Mouse (Mus musculus) liver, embryonic 11.5 days (tissue): Measurements from ENCODE around the gene Lgr6. TPM values are rescaled to one million over a fixed set of nuclear protein-coding genes. Genes with fewer than 3 reads are reported as not detected.
A peak's percentile ranks its signal among the peaks of the same experiment; 100 is the strongest.
"Not testable (repeated sequence)": the region's sequence is repeated elsewhere in the genome, so short reads cannot be mapped to it uniquely, and the experiment has no call there.

Experiments used
- ATAC-seq: fragments of 200-750 bp; cut with Nextera tagmentation; replicated peaks from 2 replicates; pipeline ENCODE4 v1.8.0; 2017; ENCODE audit warnings: moderate number of reproducible peaks, mild to moderate bottlenecking, moderate TSS enrichment, moderate library complexity; ENCODE audit not compliant: low FRiP score
- DNase-seq: peaks from one replicate; pipeline ENCODE4 v3.0.0-alpha.2; 2017; ENCODE audit warnings: low spot score
- H3K27ac ChIP-seq: fragments of 300-500 bp; sonication (generic); 2 replicates; pipeline ENCODE4 v1.5.1; 2014; ENCODE audit warnings: mild to moderate bottlenecking, low read depth, low read length, control low read depth
- H3K27me3 ChIP-seq: fragments of 300-500 bp; sonication (generic); replicated peaks from 2 replicates; pipeline ENCODE4 v1.6.1; 2014; ENCODE audit warnings: low read length, mixed read lengths; ENCODE audit not compliant: control insufficient read depth, insufficient read depth
- H3K36me3 ChIP-seq: fragments of 300-500 bp; sonication (generic); 2 replicates; pipeline ENCODE4 v1.6.1; 2014; ENCODE audit warnings: mild to moderate bottlenecking, low read length, moderate library complexity, mixed read lengths; ENCODE audit not compliant: control insufficient read depth, insufficient read depth
- H3K4me1 ChIP-seq: fragments of 300-500 bp; sonication (generic); replicated peaks from 2 replicates; pipeline ENCODE4 v1.6.1; 2014; ENCODE audit warnings: low read length, mixed read lengths; ENCODE audit not compliant: control insufficient read depth, insufficient read depth
- H3K4me2 ChIP-seq: fragments of 300-500 bp; sonication (generic); 2 replicates; pipeline ENCODE4 v1.6.1; 2014; ENCODE audit warnings: mild to moderate bottlenecking, control low read depth, moderate library complexity
- H3K4me3 ChIP-seq: fragments of 300-500 bp; sonication (generic); 2 replicates; pipeline ENCODE4 v1.5.1; 2014; ENCODE audit warnings: low read depth, low read length, control low read depth
- H3K9ac ChIP-seq: fragments of 300-500 bp; sonication (generic); 2 replicates; pipeline ENCODE4 v1.6.1; 2014; ENCODE audit warnings: low read depth, low read length, control low read depth
- H3K9me3 ChIP-seq: fragments of 300-500 bp; sonication (generic); 2 replicates; pipeline ENCODE4 v1.6.1; 2016; ENCODE audit warnings: low read length, inconsistent platforms, mixed read lengths; ENCODE audit not compliant: control insufficient read depth
- WGBS: fragments of 180-500 bp; shearing (Covaris S2); extraction: QIAGEN DNeasy Blood & Tissue Kit; methylation state at CpG from one replicate; pipeline ENCODE4 v1.1.7; 2014; 5-methylcytosine and 5-hydroxymethylcytosine counted together
- polyA plus RNA-seq: library from polyadenylated mRNA; unstranded; fragments of >200 nt; fragmentation: Nextera tagmentation; extraction: Ambion mirVana; gene quantifications from 2 replicates; pipeline ENCODE4 v1.2.1, GENCODE M21; 2014

Gene Lgr6
- polyA plus RNA-seq, 1 experiment from 2014 or later: 0.48 TPM

GRCm38 (mm10) chr1:135124573-135125363, 19.7 kb upstream of the Lgr6 start:
- Histone ChIP-seq H3K4me2 (no peak overlapping the region), H3K36me3 (no peaks in the 10 kb centered on the region), H3K27me3 (peaks cover 7% of the 10 kb centered on the region; the same call in 1 of the 2 replicates), H3K27ac (no peak overlapping the region), H3K4me1 (peaks cover 12% of the 10 kb centered on the region), H3K9ac (no peak overlapping the region), H3K9me3 (no peaks in the 10 kb centered on the region), H3K4me3 (no peak overlapping the region)
- 83% methylated on average over 8 of the region's 8 CpGs for WGBS
- DNase-seq: no peak
- no peak for ATAC-seq

- 0 out of 2 replicates have a peak, but pooled peaks cover 2% of the 10 kb centered on the region for H3K4me1 ChIP-seq
- H3K4me2 ChIP-seq: no peak overlapping the region
- ATAC-seq: peak; percentile 35; the same call in 1 of the 2 replicates
- no peaks in the 10 kb centered on the region for H3K27me3 ChIP-seq
- no peak overlapping the region for H3K4me3 ChIP-seq
- H3K36me3 ChIP-seq: no peaks in the 10 kb centered on the region
- no peak for DNase-seq
- no peak overlapping the region for H3K9ac ChIP-seq
- no peaks in the 10 kb centered on the region for H3K9me3 ChIP-seq
- no peak overlapping the region for H3K27ac ChIP-seq
- 9% methylated on average over 8 of the region's 8 CpGs for WGBS
These were observed 7.6 kb upstream of the Lgr6 start for GRCm38 (mm10) chr1:135112661-135113060.

GRCm38 (mm10) chr1:135111271-135111670, 6.2 kb upstream of the Lgr6 start:
- H3K27ac ChIP-seq, ATAC-seq, H3K9ac ChIP-seq, DNase-seq, H3K4me2 ChIP-seq, H3K4me1 ChIP-seq, H3K4me3 ChIP-seq, H3K36me3 ChIP-seq, H3K9me3 ChIP-seq, H3K27me3 ChIP-seq: not testable (repeated sequence)
- WGBS: 56% methylated on average over 4 of the region's 5 CpGs

GRCm38 (mm10) chr1:135110075-135110474, 5.0 kb upstream of the Lgr6 start:
- H3K27ac ChIP-seq: no peak overlapping the region
- no peak overlapping the region for H3K9ac ChIP-seq
- ATAC-seq (no peak), DNase-seq (no peak)
- H3K4me1 ChIP-seq: peaks cover 3% of the 10 kb centered on the region; the same call in 1 of the 2 replicates
- H3K4me3 ChIP-seq: no peak overlapping the region
- no peaks in the 10 kb centered on the region for H3K9me3 ChIP-seq
- peaks cover 14% of the 10 kb centered on the region for H3K27me3 ChIP-seq
- H3K4me2 ChIP-seq: no peak overlapping the region
- no peaks in the 10 kb centered on the region for H3K36me3 ChIP-seq
- WGBS: 21% methylated on average over 6 of the region's 6 CpGs

- no peak overlapping the region for H3K4me2 ChIP-seq
- WGBS: 46% methylated on average over 6 of the region's 6 CpGs
- no peaks in the 10 kb centered on the region for H3K36me3 ChIP-seq
- H3K27me3 ChIP-seq: peaks cover 28% of the 10 kb centered on the region
- H3K27ac ChIP-seq: no peak overlapping the region
- no peak for ATAC-seq
- H3K9me3 ChIP-seq: no peaks in the 10 kb centered on the region
- H3K4me3 ChIP-seq: no peak overlapping the region
- H3K9ac ChIP-seq: no peak overlapping the region
- peaks cover 5% of the 10 kb centered on the region; the same call in 1 of the 2 replicates for H3K4me1 ChIP-seq
- DNase-seq: no peak
These were observed 3.5 kb upstream of the Lgr6 start for GRCm38 (mm10) chr1:135108611-135109010.

GRCm38 (mm10) chr1:135105951-135106350, 875 bp upstream of the Lgr6 start:
- no peak overlapping the region for H3K9ac ChIP-seq
- H3K4me2 ChIP-seq: no peak overlapping the region
- H3K36me3 ChIP-seq: no peaks in the 10 kb centered on the region
- H3K27me3 ChIP-seq: peaks cover 54% of the 10 kb centered on the region
- H3K9me3 ChIP-seq: no peaks in the 10 kb centered on the region
- ATAC-seq (no peak; the same call in 1 of the 2 replicates), DNase-seq (no peak)
- under 1% methylated on average over 8 of the region's 8 CpGs for WGBS
- H3K4me1 ChIP-seq: peaks cover 3% of the 10 kb centered on the region; the same call in 1 of the 2 replicates
- no peak overlapping the region for H3K27ac ChIP-seq
- no peak overlapping the region for H3K4me3 ChIP-seq

GRCm38 (mm10) chr1:135100400-135100799, 4.7 kb downstream of the Lgr6 start:
- no peak for ATAC-seq
- DNase-seq: no peak
- peaks cover 5% of the 10 kb centered on the region for H3K4me1 ChIP-seq
- no peak overlapping the region for H3K4me3 ChIP-seq
- H3K36me3 ChIP-seq: no peaks in the 10 kb centered on the region
- no peaks in the 10 kb centered on the region for H3K9me3 ChIP-seq
- H3K27me3 ChIP-seq: peaks cover 60% of the 10 kb centered on the region
- H3K27ac ChIP-seq: no peak overlapping the region
- H3K4me2 ChIP-seq: no peak overlapping the region
- no peak overlapping the region for H3K9ac ChIP-seq
- WGBS: 48% methylated on average over 7 of the region's 7 CpGs

GRCm38 (mm10) chr1:135098441-135098840, 6.6 kb downstream of the Lgr6 start:
- peaks cover 7% of the 10 kb centered on the region for H3K4me1 ChIP-seq
- no peak overlapping the region for H3K4me2 ChIP-seq
- ATAC-seq (no peak), DNase-seq (no peak)
- no peak overlapping the region for H3K9ac ChIP-seq
- 90% methylated on average over 7 of the region's 7 CpGs for WGBS
- H3K27me3 ChIP-seq: peaks cover 40% of the 10 kb centered on the region
- H3K27ac ChIP-seq: no peak overlapping the region
- no peak overlapping the region for H3K4me3 ChIP-seq
- no peaks in the 10 kb centered on the region for H3K36me3 ChIP-seq
- no peaks in the 10 kb centered on the region for H3K9me3 ChIP-seq

GRCm38 (mm10) chr1:135097441-135097840, 7.6 kb downstream of the Lgr6 start:
- WGBS: 90% methylated on average over 6 of the region's 6 CpGs
- no peak overlapping the region for H3K9ac ChIP-seq
- H3K36me3 ChIP-seq: no peaks in the 10 kb centered on the region
- H3K27me3 ChIP-seq: peaks cover 30% of the 10 kb centered on the region
- H3K4me2 ChIP-seq: no peak overlapping the region
- H3K27ac ChIP-seq: no peak overlapping the region
- no peaks in the 10 kb centered on the region for H3K9me3 ChIP-seq
- no peak for DNase-seq
- H3K4me1 ChIP-seq: peaks cover 7% of the 10 kb centered on the region
- H3K4me3 ChIP-seq: no peak overlapping the region
- no peak for ATAC-seq
